Mouse (Mus musculus) skeletal muscle tissue, postnatal 0 days (tissue): ENCODE data around the gene St3gal3. TPM values are rescaled to one million over a fixed set of nuclear protein-coding genes. Genes with fewer than 3 reads are reported as not detected.

Experiments
- polyA plus RNA-seq: library from polyadenylated mRNA; unstranded; fragments of >200 nt; fragmentation: Nextera tagmentation; extraction: Ambion mirVana; gene quantifications from 2 replicates; pipeline ENCODE4 v1.2.1, GENCODE M21; 2015

St3gal3 gene
- polyA plus RNA-seq: 6.8 and 7.0 TPM in 2 replicates

DNA sequence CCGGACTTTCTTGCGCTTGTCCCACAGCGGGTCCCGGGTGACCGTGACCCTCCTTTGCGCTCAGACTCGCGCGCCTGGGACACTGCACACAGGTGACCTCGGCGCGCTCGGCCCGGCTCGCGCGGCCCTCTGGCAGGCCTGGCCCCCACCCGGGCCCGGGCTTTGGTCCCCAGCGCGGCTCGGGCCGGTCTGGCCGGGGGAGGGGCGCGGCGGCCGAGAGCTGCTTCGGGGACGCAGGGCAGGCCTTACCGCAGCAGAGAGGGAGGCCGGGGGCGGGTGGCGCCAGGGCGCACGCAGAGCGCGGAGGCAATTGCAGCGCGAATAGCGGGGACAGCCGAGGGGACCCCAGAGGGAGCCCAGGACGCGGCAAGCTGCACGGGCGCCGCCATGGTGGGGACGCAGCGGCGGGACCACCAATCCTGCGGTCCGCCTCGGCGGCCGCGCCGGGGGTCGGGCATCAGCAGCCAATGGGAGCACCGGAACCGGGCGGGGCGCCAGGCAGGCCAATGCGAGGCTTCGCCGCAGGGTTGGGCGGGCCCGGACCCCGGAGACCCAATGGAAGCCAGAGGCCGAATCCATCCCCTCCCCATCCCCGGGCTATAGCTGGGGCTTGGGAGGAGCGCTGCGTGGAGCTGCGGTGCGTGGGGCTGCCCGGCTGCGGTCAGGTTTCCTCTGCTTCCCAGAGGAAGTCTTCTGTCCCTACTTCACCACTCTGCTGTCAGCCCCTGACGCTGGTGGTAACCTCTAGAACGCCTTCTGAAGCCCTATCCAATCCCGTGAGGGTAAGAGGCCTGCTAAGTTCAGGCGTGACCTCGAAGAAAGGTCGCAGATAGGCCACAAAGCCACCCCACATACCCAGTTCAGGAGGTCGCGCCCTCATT, at the start of gene St3gal3:
TSS of gene St3gal3 (minus strand) at position 430 of the 881 bp plus-strand sequence.

DNA sequence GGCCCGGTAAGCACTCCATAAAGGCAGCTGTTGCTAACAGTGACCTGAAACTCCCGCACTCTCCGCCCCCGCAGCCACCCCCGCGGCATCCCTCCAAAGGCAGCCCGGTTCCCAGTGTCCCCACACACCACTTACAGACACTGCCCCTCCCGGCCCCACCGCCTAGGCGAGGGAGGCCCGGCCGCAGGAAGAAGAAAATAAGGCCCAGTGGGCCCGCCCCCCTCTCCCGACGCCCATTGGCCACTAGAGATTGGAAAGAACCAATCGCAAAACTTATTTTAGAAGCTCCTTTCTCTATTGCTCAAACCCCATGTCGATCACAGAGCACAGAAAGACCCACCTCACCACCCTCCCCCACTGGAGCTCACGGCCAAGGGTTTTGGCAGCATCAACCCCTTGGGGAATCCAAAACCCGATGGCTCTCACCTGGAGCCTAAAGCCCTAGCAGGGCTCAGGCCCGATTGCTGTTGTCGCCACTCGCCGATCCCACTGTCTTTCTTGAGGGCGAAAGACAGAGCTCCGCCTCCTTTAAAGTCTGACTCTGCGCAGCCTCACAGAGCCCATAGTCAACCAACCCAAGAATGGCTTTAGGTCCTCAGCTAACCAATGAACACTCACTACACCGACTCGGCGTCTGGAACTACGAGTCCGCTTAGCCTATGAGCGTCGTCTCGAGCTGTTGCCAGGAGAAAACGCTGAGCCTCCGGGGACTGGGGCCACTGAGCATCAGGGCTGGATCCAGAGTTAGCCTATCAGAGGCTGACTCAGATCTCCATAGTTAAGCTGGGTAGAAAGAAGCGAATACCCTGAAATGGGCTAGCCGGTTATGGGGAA, 45.0 kb upstream of the St3gal3 start, which contains the start of gene Kdm4a:
TSS of gene Kdm4a (minus strand) at position 577 of the 834 bp plus-strand sequence.

DNA sequence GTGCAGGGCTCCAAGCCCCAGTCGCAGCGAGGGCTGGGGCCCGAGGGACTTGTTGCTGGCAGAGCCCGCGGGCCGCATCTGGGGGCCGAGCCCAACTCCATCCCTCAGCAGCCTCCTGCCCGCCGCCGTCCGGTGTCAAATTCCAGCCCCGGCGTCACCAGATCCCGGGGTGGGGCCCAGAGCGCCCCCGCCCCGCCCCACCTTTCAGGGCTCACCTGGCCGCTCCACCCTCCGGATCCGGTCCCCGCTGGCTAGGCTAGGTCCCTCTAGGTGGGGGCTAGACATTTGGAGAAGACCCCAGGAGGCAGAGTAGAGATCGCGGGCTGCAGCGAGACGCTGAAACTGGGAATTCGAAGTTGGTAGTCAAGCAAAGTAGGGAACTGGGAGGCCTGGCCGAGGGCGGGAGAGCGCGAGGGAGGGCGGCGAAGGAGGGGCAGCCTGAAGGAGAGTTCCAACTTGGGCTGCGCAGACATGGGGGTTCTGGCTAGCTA, 205.3 kb downstream of the St3gal3 start, which contains the start of gene Artn:
TSS of gene Artn (minus strand) at position 373 of the 491 bp plus-strand sequence.

DNA sequence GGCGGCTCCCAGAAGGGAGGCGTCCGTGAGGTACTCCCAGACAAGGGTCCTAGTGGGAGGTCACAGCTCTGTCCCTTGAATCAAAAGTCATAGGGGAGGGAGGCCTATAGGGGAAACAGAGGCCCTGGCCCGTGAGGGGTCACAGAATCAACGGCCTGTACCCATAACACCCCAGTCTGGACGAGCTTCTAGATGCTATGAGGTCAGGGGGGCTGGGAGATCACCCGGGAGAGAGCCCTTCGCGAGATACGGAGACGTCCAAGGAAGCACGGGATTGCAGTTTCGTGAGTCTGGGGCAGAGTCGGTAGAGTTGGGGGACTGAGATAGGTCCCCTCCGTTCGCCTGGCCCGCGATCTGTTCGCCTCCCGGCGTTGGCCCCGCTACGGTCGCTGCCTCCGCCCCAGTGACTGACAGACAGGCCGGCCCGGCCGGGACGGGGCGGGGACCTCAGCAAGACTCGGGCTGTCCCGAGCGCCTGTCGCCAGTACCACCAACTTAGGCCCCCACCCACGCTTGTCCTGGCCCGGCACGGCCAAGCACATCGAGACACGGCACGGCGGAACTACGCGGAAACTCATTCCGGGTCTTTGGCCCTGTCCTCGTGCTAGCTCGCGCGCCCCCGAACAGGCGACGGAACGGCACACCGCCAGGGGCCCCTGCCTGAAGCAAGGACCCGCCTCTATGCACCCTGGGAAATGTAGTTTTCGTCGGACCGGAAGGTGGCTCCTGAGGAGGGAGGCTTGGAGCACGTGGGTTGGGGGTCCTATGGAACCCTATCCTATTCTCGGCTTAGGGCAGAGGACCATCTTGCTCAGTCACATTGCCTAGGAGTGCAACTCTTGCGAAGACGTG, 219.9 kb downstream of the St3gal3 start, which contains the start of gene Ipo13:
TSS of gene Ipo13 (minus strand) at position 409 of the 852 bp plus-strand sequence.

DNA sequence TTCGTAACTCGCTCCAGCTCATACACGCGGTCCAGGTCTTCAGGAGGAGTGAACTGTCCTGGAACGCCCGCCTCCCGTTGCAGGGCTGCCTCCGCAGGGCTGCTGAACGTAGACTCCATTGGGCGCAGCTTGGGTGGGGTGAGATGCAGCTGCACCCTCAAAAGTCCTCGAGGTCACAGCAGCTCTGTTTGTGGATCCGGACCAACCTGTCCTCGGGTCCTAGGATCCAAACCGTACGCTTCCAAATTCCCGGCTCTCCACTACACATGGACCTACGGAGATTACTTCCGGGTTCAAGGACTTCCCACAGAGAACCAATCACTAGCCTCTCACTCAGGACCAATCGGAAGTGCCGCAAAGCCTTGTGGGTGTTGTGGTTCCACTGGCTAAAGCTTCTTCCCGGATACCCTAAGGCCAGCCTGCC, 243.0 kb downstream of the St3gal3 start, which contains the start of gene Dph2:
TSS of gene Dph2 (minus strand) at position 295 of the 424 bp plus-strand sequence.

DNA sequence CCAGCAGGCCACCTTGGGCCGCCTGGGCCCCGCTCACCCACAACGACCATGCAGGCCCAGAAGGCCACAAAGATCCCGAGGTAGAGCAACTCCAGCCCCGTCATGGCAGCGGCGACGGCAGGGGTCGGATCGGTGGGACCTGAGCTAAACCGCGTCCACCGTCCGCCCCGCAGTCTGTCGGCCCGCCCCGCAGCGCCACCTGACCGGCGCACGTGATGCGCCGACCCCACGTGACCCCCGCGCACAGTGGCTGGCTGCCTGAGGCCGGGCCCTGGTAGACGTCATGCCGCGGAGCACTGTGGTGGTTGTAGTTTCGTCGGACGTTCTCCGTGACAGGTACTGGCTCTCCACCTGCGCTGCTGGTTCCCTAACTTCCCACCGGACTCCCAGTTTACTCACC, 247.6 kb downstream of the St3gal3 start, which contains the start of gene Atp6v0b:
TSS of gene Atp6v0b (minus strand) at position 201 of the 400 bp plus-strand sequence.

DNA sequence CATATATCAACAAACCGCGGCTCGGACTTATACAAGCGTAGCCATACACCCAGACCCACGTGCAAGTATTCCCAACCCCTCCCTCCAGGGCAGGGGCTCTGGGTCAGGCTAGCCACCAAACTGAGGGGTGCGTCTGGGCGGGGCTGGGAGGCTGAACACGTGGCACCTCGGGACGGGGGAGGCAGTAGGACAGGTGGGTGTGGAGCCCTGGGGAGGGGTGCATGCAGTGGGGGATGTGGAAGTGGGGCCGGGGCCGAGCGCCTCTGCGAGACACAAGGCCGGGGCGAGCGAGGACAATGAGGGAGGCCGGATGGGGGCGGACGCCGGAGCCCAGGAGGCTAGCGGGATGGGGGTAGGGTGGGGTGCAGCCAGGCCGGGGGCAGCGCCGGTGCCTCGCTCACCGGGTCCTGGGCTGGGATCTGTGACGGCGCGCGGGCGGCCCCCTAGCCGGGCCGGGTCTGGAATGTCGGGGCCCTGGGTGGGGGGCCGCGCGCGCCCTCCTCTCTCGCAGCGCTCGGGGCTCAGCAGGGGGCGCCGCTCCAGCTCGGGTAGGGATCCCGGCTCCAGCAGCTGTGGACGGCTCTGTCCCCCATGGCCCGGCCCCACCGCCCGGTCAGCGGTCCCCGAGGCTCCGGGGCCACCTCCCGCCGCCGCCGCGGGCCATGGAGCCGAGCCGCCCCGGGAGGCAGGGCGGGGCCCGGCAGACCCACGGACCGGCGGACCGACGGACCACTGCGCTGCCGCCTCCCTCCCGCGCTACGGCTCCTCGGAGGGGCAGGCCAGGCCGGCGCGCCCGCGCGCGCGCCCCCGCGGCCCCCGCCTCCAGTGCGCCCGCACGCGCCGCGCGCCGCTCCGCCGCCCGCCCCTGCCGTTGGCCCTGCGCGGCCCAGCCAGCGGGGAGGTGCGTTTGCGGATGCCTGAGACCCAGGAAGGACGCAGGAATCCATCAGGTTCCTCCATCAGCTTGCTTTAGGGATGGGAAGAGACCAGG, 251.7 kb downstream of the St3gal3 start, which contains the start of gene B4galt2:
TSS of gene B4galt2 (minus strand) at position 787 of the 991 bp plus-strand sequence.

Other genes starting within 250 kb of the St3gal3 start
- 138 and 139 TPM in 2 replicates for gene Atp6v0b, start 247.6 kb downstream of the St3gal3 start, polyA plus RNA-seq
- 4.3 and 4.8 TPM in 2 replicates for gene Dph2, start 242.9 kb downstream of the St3gal3 start, polyA plus RNA-seq
- gene Ipo13, start 219.9 kb downstream of the St3gal3 start, polyA plus RNA-seq: 62.7 and 74.9 TPM in 2 replicates
- gene Artn, start 205.2 kb downstream of the St3gal3 start, polyA plus RNA-seq: 1.3 and 1.4 TPM in 2 replicates
- 14.2 and 14.9 TPM in 2 replicates for gene Kdm4a, start 45.1 kb upstream of the St3gal3 start, polyA plus RNA-seq
- gene Ptprf, start 156.5 kb upstream of the St3gal3 start, polyA plus RNA-seq: 3.3 and 5.5 TPM in 2 replicates